Mouse (Mus musculus) hindbrain, embryonic 16.5 days (tissue): ENCODE measurements at regions not wholly inside any gene's neighbourhood (a gene's known extent, or its start where the extent isn't known, plus 50 kb on each side); places are given as distances from the start of the nearest gene placed in this dataset.

Experiments used
- ATAC-seq: fragments of 200-750 bp; cut with Nextera tagmentation; 2 replicates; pipeline ENCODE4 v1.8.0; 2017; ENCODE audit warnings: moderate TSS enrichment, moderate library complexity
- H3K27ac ChIP-seq: fragments of 300-500 bp; sonication (generic); 2 replicates; pipeline ENCODE4 v1.5.1; 2014; ENCODE audit warnings: low read depth, mild to moderate bottlenecking, control low read depth, low read length, moderate library complexity
- H3K27me3 ChIP-seq: fragments of 300-500 bp; sonication (generic); replicated peaks from 2 replicates; pipeline ENCODE4 v1.6.1; 2014; ENCODE audit warnings: low read length; ENCODE audit not compliant: control insufficient read depth, insufficient read depth
- H3K36me3 ChIP-seq: fragments of 300-500 bp; sonication (generic); 2 replicates; pipeline ENCODE4 v1.6.1; 2014; ENCODE audit warnings: mild to moderate bottlenecking, low read length, moderate library complexity, mixed read lengths; ENCODE audit not compliant: control insufficient read depth, insufficient read depth
- H3K4me1 ChIP-seq: fragments of 300-500 bp; sonication (generic); 2 replicates; pipeline ENCODE4 v1.6.1; 2014; ENCODE audit warnings: low read depth, low read length; ENCODE audit not compliant: control insufficient read depth, insufficient read depth
- H3K4me2 ChIP-seq: fragments of 300-500 bp; sonication (generic); 2 replicates; pipeline ENCODE4 v1.6.1; 2014; ENCODE audit warnings: mild to moderate bottlenecking, low read length, control low read depth, moderate library complexity
- H3K4me3 ChIP-seq: fragments of 300-500 bp; sonication (generic); 2 replicates; pipeline ENCODE4 v1.5.1; 2014; ENCODE audit warnings: mild to moderate bottlenecking, low read length, control low read depth, moderate library complexity
- H3K9ac ChIP-seq: fragments of 300-500 bp; sonication (generic); 2 replicates; pipeline ENCODE4 v1.6.1; 2014; ENCODE audit warnings: low read depth, mild to moderate bottlenecking, control low read depth, low read length, moderate library complexity
- H3K9me3 ChIP-seq: fragments of 300-500 bp; sonication (generic); 2 replicates; pipeline ENCODE4 v1.6.1; 2014; ENCODE audit warnings: mild to moderate bottlenecking, low read length, moderate library complexity; ENCODE audit not compliant: control insufficient read depth
- WGBS: fragments of 180-500 bp; shearing (Covaris S2); extraction: QIAGEN DNeasy Blood & Tissue Kit; methylation state at CpG from one replicate; pipeline ENCODE4 v1.1.7; 2014; 5-methylcytosine and 5-hydroxymethylcytosine counted together

DNA sequence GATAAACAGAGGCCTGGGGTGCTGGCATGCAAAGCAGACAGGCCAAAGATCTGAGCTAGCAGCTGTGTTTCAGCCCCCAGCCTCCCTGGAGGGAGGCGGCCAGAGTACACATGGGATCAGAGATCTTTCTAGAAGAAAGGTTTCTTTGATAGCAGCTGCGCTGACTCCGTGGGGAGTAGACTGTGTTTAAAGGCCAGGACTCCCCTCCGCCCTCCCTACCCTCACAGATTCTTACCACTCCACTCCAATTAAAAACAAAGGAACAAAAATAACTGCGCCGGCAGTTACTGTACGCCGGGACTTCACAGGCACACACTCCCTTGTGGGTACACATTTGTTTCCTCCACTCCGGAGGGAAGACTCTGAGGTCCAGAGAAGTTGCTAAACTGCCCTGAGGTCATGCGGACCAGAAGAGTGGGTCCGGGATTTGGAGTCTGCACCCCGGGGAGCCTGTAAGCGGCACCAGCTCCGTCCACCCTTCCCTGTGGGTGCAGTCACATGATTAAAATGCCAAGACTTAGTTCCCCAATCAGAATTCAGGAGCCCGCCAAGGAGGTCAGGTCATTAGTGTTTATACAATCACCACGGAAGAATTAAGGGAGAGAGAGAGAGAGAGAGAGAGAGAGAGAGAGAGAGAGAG is 411.5 kb downstream of the Zfp536 start:
- 3% methylated on average over 16 of the region's 16 CpGs for WGBS
- peak; percentile 41 for ATAC-seq
- peak overlapping the region; percentile 31 for H3K9ac ChIP-seq
- H3K4me1 ChIP-seq = peaks cover 23% of the 10 kb centered on the region
- H3K36me3 ChIP-seq = no peaks in the 10 kb centered on the region
- peak overlapping the region; percentile 58 for H3K4me2 ChIP-seq
- H3K27me3 ChIP-seq = no peaks in the 10 kb centered on the region
- H3K4me3 ChIP-seq = peak overlapping the region; percentile 24
- H3K9me3 ChIP-seq = no peaks in the 10 kb centered on the region
- 0 out of 2 replicates have a peak overlapping the region, but pooled peaks have one; percentile 37 for H3K27ac ChIP-seq

DNA sequence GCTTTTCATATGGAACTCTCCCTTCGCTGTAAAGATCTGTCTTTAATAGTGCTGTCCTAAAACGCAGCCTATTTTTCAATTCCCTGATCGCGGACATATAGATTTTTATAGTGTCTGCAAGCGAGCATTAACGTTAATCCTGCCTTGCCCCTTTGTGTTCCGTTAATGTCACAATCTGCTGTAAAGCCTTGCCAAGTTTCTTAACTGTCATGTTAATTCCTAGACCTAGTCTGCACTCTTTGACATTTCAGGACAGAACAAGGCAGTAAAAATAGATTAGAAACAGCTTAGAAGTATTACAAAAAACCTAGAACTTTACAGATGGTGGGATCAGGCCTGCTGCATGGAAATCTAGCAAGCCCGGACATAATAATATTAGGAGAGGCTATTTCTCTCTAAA is 410.6 kb downstream of the Zfp536 start:
- H3K9me3 ChIP-seq = no peaks in the 10 kb centered on the region
- peak overlapping the region; percentile 60 for H3K27ac ChIP-seq
- H3K36me3 ChIP-seq = no peaks in the 10 kb centered on the region
- H3K9ac ChIP-seq = no peak overlapping the region
- H3K4me2 ChIP-seq = no peak overlapping the region; the same call in 1 of the 2 replicates
- H3K4me1 ChIP-seq = peaks cover 23% of the 10 kb centered on the region
- 31% methylated on average over 8 of the region's 8 CpGs for WGBS
- no peaks in the 10 kb centered on the region for H3K27me3 ChIP-seq
- H3K4me3 ChIP-seq = no peak overlapping the region
- ATAC-seq = no peak

- Histone ChIP-seq H3K27ac (peak overlapping the region; percentile 53; the same call in 1 of the 2 replicates), H3K4me1 (peaks cover 23% of the 10 kb centered on the region), H3K9me3 (no peaks in the 10 kb centered on the region), H3K4me2 (peak overlapping the region; percentile 38), H3K36me3 (no peaks in the 10 kb centered on the region), H3K9ac (no peak overlapping the region), H3K4me3 (no peak overlapping the region), H3K27me3 (no peaks in the 10 kb centered on the region)
- ATAC-seq = no peak
- WGBS = 11% methylated on average over 10 of the region's 10 CpGs
These were observed 409.7 kb downstream of the Zfp536 start for GRCm38 (mm10) chr7:37363629-37364175.

GRCm38 (mm10) chr7:37364221-37364620 is 409.2 kb downstream of the Zfp536 start:
- Histone ChIP-seq H3K27ac (no peak overlapping the region), H3K4me2 (peak overlapping the region; percentile 38), H3K36me3 (no peaks in the 10 kb centered on the region), H3K4me1 (peaks cover 23% of the 10 kb centered on the region), H3K9ac (no peak overlapping the region), H3K4me3 (no peak overlapping the region), H3K9me3 (no peaks in the 10 kb centered on the region), H3K27me3 (no peaks in the 10 kb centered on the region)
- WGBS = 17% methylated on average over 9 of the region's 9 CpGs
- ATAC-seq = no peak

DNA sequence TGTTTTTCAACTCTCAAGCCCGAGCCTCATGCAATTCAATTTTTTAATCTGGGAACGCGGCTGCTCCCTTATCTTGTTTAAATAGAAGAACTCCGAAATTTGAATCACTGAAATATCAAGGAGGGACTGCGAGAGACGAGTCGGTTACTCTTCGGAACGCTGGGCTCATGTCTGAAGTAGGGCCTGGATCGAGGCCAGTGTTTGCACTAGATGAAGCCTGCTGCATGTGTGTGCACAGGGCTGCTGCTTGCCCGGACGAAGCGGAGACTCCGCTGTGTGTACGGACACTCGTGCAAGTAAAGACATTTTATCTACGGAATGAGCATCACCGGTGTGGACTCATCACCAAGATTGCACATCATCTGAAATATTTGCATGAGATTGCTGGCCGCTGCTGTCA is 407.4 kb downstream of the Zfp536 start:
- H3K27me3 ChIP-seq = no peaks in the 10 kb centered on the region
- no peaks in the 10 kb centered on the region for H3K36me3 ChIP-seq
- no peak for ATAC-seq
- H3K4me2 ChIP-seq = no peak overlapping the region
- H3K9me3 ChIP-seq = no peaks in the 10 kb centered on the region
- no peak overlapping the region for H3K4me3 ChIP-seq
- peaks cover 23% of the 10 kb centered on the region for H3K4me1 ChIP-seq
- WGBS = 79% methylated on average over 19 of the region's 19 CpGs
- no peak overlapping the region for H3K27ac ChIP-seq
- H3K9ac ChIP-seq = no peak overlapping the region

DNA sequence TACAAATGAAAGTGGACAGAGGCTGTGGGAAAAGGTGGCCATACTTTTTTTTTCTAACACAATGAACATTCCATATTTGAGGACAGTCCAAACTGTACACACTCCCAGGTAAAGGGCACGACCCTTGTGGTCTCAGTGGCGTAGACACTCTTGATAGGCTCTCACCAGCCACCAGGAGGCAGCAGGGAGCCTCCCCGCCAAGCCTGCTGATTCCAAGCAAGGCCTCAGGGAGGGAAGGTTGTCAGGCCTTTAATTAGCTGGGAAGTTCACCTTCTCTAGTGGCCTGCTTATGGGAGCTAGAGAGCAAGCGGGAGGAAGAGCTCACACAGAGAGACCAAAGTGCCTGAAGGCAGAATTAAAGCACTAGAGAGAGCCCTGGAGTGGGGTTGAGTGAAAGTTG is 403.7 kb downstream of the Zfp536 start:
- H3K4me3 ChIP-seq = no peak overlapping the region
- no peaks in the 10 kb centered on the region for H3K27me3 ChIP-seq
- no peak for ATAC-seq
- no peak overlapping the region for H3K9ac ChIP-seq
- WGBS = 51% methylated on average over 4 of the region's 4 CpGs
- no peak overlapping the region for H3K4me2 ChIP-seq
- no peaks in the 10 kb centered on the region for H3K4me1 ChIP-seq
- no peaks in the 10 kb centered on the region for H3K36me3 ChIP-seq
- H3K27ac ChIP-seq = no peak overlapping the region
- no peaks in the 10 kb centered on the region for H3K9me3 ChIP-seq

- H3K9ac ChIP-seq = no peak overlapping the region
- peak overlapping the region; percentile 49 for H3K4me2 ChIP-seq
- peak; percentile 69 for ATAC-seq
- no peaks in the 10 kb centered on the region for H3K9me3 ChIP-seq
- H3K27ac ChIP-seq = no peak overlapping the region
- WGBS = 9% methylated on average over 11 of the region's 11 CpGs
- H3K36me3 ChIP-seq = no peaks in the 10 kb centered on the region
- peaks cover 3% of the 10 kb centered on the region; the same call in 1 of the 2 replicates for H3K4me1 ChIP-seq
- H3K27me3 ChIP-seq = no peaks in the 10 kb centered on the region
- H3K4me3 ChIP-seq = peak overlapping the region; percentile 22
These were observed 399.6 kb downstream of the Zfp536 start for GRCm38 (mm10) chr7:37373864-37374263.

- ATAC-seq = no peak
- 47% methylated on average over 9 of the region's 9 CpGs for WGBS
- Histone ChIP-seq H3K9me3 (no peaks in the 10 kb centered on the region), H3K9ac (no peak overlapping the region), H3K36me3 (no peaks in the 10 kb centered on the region), H3K27me3 (no peaks in the 10 kb centered on the region), H3K27ac (no peak overlapping the region), H3K4me1 (peaks cover 3% of the 10 kb centered on the region; the same call in 1 of the 2 replicates), H3K4me2 (no peak overlapping the region), H3K4me3 (no peak overlapping the region)
These were observed 398.4 kb downstream of the Zfp536 start for GRCm38 (mm10) chr7:37375044-37375443.

- Histone ChIP-seq H3K4me3 (no peak overlapping the region), H3K4me2 (no peak overlapping the region), H3K9me3 (no peaks in the 10 kb centered on the region), H3K27me3 (no peaks in the 10 kb centered on the region), H3K9ac (no peak overlapping the region), H3K4me1 (peaks cover 3% of the 10 kb centered on the region; the same call in 1 of the 2 replicates), H3K36me3 (no peaks in the 10 kb centered on the region), H3K27ac (no peak overlapping the region)
- ATAC-seq = no peak
- WGBS = 52% methylated on average over 11 of the region's 11 CpGs
These were observed 397.9 kb downstream of the Zfp536 start for GRCm38 (mm10) chr7:37375591-37375990.
